Mouse (Mus musculus): Measurements from ENCODE around the gene Dzip1. TPM values are rescaled to one million over a fixed set of nuclear protein-coding genes. Genes with fewer than 3 reads are reported as not detected.

The Dzip1 gene
- 1 to 10 TPM; 4.8 to 6.6 TPM for total RNA-seq (2021)

DNA sequence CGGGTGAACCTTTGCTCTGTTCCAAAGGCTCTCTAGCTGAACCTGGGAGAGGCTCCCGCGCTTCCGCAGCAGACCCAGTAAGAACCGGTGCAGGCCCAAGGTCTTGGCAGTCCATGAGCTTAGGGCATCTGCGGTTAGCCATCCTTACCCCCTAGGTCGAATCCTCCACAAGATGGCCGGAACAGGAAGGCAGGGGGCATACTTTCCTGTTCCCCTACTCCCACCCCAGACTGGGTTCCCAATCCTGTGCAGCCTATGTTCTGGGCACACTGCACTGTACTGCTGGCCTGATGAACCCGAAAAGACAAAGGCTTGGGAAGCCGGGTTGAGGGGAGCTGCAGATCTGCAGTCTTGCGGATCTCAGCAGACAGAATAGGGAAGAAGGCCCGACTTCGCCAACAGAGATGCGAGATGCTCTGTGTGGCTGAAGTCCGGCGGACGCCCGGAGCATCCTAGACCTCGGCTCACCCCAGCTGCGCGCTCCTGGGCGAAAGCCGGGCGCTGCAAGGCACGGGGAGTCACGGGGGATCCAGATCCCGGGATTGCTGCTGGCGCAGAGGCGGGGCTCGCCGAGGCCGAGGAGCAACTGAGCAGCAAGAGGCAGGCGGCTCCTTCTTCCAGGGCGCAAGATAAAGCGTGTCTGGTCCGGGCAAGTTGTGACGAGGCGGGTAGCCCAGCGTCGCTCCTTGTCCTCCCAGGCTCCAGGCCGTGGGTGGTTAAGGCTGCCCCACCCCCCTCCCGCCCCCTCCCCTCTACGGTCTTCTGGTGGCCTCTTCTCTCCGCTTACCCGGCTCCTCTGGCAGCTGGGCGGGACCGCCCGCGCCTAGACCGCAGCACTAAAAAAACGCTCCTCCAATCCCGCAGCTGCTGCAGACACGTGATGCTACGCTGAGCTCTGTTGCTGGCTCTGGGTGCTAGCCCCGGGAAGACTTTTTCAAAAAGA, at the start of gene Dzip1:
Dzip1 (minus strand) TSS at position 788 of the 943 bp plus-strand sequence.
- DNase-seq: peak; percentile 65

DNA sequence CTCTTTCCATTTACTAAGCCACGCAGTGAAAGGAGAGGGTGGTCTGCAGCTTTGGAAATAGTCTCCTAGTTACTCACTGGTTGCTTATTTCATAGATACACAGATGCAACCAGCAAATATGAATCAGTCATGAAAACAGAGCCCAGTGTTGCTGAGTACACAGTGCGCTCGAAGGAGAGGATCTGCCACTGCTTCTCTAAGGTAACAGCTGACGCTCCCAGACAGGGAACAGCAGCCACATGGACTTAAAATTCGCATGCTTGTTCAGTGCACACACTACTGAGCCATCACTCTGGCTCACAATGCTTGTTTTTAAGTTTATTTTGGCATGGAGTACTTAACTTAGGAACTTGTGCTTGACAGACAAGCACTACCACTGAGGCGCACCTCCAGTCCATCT, 47.0 kb upstream of the Dzip1 start:
- DNase-seq: no peak

DNA sequence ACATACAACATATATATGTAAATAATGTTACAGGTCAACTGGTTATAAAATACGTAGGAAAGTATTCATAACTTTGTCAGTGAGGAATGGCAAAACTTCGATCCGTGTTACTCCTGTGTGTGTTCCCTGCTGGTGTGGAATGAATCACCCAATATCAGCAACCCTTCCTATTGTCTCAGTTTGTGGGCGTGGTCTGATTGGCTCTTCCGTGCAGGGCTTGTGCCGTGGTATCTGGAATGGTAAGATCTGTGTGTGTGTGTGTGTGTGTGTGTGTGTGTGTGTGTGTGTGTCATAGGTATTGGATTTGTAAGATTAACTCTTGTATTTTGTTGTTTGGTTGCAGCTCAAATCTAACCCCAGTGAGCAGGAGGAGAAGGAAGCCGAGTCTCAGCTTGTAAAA, 42.4 kb upstream of the Dzip1 start:
- DNase-seq: no peak

DNA sequence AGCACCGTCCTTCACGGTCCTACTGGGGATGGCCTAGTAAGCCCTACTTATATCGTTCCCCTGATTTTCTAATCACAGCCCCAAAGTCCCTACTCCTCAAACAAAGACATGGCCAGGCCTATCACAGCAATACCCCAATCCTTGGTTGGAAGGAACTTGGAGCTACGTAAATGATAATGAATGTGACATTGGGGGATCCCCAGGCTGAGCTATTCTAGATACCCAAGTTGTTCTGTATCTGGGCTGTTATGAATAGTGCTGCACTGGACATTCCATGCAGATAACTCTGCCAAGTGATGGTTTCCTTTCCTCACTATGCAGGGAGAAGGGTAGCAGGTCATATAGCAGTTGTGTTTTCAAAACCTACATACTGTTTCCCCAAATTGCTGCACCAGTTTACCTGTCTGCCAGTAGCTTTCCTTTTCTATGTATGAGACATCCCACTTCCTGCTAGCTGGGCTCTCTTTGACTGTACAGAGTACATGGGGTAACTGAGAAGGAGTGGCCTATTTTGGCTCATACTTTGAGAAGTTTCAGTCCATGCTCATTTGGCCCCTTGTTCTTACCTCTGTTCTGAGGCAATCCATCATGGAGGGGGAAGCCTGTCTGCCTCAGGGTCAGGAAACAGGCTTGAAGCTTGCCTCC, 40.2 kb upstream of the Dzip1 start:
- no peak for DNase-seq

DNA sequence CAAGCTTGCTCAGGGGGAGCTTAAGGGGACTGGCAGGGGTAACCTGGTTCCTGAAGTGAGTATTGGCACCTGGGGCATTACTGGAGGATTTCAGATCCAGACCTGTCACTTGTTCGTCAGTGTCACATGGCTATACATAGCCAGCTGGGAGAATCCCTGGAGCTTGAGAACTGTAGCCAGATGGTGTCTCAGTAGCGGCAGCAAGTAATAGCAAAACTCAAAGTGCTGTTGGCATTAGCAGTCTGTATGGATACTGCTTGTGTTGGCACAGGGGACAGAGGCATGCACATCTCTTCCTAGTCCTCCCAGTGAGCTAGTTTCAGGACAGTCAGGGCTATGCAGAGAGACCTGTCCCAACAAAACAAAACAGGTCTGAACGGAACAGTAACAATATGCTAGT, 32.8 kb upstream of the Dzip1 start:
- DNase-seq: no peak

DNA sequence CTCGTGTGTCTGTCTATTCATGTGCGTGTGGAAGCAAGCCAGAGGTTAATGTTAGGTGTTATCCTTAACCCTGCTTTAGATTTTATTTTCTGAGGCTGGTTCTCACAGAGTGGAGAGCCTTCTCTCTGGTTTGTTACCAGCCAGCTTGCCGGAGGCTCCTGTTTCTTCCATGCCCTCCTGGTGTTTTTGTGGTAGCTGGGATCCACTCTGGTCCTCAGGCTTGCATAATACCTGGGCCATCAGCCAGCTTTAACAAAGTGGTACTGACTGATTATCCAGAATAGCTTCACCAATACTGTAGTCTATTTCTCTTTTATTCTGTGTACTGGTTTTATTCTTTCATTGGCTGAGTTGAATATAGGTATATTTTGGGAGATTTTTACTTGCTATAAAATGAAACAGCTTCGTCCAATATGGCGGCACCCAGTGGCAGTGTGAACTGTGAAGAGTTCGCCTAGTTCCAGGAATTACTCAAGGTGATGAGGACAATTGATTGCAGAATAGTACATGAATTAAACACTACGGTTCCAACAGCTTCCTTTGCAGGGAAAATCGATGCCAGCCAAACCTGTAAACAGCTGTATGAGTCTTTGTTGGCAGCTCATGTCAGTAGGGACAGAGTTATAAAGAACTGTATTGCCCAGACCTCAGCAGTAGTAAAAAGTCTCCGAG, 26.8 kb upstream of the Dzip1 start:
- DNase-seq: no peak

DNA sequence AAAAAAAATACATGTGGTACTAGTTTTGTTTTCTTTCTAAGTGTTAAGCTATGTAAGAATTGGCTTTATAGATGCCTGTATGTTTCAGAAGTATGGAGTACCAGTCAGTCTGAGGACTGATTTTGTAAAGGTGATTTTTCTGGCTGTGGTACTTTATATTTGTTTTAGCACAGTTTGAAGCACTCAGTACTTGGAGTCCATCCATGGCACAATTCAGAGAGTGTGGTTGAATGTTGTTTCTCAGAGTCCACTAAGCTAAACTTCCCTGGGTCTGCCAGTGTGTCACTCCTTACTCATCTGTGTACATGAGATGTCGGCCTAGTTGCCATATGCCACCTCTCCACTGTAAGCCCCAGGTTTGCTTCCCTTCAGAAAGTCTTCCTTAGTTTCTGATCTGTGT, 23.6 kb upstream of the Dzip1 start:
- DNase-seq: no peak

DNA sequence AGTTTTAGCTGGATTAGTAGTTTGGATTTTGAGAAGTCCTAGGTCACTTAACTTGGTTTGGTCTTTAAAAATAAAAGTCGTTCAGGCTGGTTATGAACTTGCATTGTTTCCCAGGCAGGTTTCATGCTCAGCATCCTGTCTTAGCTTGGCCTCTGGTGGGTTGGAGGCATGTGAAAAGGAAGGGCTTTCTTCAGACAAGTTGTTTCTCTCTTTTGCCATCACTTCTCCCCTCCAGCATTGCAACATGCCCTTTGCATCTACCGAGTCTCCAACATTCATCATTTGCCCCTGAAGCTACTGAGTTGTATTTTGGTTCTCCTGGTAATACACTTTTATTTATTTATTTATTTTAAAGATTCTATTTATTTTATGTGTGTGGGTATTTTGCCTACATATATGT, 19.4 kb upstream of the Dzip1 start:
- DNase-seq: no peak

DNA sequence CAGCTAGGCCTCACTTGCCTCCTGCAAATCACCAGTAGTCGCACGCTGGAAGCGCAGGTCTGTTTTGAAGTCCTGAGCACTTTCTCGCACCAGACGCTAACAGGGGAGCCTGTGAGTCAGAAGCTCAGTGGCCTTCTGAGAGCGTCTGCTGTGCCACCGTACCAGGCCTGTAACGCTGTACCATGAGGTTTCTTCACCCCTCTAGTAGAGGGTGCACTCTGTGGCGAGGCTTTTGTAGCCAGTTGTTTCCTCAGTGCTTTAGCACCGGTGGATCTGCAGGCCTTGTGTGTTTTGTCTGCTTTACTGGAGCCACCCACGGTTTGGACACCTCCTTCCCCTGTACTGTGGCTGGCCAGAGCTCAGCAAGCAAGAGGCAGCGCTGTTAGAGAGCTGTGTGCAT, 16.8 kb upstream of the Dzip1 start:
- DNase-seq: no peak

DNA sequence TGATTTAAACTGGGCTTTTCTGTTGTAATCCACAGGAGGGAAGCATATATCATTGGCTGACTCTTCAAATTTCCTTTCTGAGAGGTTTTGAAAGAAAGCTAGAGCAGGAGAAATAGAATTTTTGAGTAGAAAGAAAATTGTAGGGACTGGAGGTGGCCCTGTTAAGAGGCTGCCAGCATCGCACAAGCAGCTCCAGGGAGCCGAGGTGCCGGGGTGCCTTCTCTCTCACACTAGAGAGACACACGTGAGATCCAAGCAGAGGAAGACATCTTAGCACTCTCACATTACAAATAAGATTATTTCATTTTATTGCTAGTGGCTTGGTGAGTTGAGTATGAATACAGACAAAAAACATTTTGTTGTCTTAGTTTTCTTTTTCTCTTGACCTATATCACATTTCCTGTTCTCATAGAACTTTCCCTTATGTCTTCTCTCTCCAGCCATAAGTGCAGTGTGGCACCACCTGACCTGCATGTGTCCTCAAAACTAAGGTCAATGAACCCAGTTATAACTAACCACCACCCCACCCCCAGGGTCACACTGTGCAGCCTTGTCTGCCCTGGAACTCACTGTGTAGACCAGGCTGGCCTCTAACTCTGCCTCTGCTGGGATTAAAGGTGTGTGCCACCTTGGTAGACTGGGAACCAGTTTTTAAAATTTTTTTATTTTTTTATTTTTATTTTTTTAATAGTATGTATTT, 15.7 kb upstream of the Dzip1 start:
- no peak for DNase-seq

DNA sequence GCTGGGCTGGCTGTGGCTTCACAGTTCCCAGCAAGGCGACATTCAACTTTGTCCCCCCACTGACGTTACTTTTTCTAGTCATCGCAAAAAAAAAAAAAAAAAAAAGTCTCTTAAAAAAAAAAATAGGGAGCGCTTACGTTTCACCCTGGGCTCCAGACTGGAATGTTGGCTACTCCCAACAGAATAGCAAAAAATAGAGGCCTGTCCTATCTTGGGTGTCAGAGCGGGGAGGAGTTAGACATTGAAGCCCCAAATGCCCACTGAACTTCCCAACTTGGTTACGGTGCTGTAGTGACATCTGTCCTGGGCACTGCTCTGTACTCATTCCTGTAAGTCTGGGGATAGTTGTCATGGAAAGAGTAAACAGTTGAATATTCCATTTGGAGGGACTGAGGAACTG, 13.3 kb upstream of the Dzip1 start:
- peak; percentile 42 for DNase-seq

DNA sequence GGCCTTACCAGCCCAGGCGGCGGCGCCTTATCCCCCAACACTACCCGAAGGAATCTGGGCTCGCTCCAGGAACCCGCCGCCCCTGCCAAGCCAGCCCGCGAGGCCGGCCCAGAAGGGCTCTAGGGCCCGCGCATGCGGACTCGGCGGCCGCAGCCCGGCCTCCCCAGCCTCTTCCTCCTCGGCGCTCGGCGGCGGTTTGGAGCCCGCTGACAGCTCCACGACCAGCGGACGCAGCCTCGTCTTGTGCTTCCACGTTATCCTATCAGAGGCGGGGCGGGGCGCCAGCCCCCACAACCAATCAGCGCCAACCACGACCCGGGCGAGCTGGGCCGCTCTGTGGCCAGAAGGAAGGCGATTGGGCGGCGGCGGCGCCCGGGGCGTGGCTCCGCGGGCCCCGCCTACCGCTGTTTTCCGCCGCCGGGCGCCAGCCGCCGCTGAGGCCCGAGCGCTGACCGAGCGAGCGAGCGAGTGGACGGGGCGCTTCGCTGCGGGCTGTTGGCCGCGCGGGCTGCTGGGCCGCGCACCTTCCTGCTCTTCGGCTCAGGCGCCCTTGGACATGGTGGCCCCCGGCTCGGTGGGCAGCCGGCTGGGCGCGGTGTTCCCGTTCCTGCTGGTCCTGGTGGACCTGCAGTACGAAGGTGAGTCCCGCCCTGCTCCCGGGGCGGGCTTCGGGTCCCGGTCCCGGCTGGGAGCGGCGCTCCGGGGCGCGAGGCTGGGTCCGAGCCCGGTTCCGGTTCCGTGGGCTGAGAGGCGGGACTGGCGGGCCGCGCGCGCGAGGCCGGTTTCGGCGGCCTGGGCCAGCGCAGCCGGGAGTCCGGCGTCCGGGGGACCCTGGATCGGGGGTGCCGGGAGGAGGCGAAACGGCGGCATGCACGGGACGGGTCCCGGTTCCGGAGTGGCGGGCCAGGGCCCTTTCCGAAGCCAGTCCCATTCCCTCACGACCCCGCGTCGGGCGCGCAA, 12.6 kb upstream of the Dzip1 start, which contains the start of gene Dnajc3:
Dnajc3 (plus strand) TSS at position 444 of the 960 bp plus-strand sequence.
- peak; percentile 100 for DNase-seq

DNA sequence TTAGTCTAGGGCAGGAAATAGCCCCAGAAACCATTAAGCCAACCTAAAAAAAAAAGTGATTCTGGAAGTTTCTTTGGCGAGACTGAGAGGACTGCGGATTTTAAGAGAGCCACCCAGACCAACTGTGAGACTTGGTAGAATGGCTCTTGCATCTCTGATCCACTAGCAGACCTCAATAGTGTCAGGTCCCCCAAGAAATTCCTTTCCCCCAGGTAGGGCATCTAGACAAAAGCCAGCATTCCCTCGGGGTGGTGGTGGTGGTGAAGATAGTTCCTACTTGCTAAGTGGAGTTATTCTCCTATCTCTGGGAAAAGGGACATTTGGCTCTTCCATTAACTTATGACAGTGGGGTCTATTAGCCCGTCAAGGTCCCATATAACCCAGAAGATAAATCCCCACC, 11.7 kb upstream of the Dzip1 start:
- DNase-seq: no peak

DNA sequence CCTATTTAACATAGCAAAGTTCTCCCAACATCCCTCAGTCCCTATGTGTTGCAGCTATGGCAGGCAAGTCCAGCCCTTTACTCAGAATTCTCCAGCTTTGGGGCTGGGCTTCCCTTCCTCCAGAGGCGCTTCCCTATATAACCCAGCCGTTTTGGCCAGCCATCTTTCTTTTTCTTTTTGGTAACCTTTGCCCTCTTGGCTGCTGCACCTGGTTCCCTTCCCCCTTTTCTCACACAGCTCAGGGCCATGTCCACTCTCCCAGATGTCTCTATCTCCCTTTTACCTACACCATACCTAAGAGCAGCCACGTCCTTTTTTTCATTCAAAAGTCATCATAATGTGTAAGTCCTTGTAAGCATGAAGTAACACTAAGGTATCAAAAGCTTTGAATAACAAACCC, 11.0 kb upstream of the Dzip1 start:
- no peak for DNase-seq

DNA sequence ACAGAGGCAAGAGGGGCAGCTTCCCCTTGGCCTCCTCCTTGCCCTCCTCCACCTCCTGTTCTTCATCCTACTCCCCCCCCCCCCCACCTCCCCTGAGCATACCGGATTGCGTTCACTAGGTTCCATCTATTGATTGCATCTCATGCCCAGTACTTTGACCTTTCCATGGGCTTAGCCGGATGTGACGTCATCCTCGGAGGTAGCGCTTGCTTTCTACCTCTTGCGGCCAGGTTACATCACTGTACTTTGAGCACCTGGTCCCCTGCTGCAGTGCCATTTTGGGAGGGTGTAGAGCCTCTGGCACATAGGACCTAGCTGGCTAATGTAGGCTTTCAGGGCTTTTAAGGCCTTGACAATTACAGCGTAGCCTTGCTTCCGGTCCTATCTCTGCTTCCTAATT, 9.4 kb upstream of the Dzip1 start:
- no peak for DNase-seq

DNA sequence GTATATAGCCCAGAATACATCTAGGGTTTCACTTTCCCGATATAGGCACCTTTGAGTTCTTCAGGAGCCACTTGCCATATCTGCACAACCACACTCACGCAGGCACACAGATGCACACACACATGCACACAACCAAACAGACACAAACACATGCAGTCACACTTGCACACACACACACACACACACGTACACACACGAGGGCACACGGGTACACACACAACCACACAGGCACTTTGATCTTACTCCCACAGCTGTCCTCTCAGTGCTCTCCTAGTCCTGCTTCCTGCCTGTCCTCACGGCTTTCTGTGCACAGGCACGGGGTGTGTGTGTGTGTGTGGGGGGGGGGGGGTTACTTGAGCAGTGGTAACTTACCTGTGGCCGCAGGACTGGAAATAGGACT, 7.7 kb upstream of the Dzip1 start:
- DNase-seq: no peak

DNA sequence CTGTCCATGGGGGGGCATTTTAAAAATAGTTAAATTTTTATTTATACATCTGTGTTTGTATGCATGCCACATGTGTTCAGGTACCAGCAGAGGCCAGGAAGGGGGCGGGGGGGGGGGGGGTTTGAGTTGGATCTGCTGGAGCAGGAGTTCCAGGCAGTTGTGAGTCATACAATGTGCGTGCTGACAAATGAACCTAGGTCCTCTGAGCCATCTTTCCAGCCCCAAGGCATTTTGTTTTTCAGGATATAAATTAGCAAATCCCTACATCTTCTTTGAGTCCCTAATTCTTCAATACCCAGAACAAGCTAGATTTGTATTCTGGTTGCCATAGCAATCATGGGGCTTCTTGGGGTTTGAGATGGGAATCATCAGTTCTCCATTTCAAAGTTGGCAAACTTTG, 5.9 kb upstream of the Dzip1 start:
- DNase-seq: no peak

DNA sequence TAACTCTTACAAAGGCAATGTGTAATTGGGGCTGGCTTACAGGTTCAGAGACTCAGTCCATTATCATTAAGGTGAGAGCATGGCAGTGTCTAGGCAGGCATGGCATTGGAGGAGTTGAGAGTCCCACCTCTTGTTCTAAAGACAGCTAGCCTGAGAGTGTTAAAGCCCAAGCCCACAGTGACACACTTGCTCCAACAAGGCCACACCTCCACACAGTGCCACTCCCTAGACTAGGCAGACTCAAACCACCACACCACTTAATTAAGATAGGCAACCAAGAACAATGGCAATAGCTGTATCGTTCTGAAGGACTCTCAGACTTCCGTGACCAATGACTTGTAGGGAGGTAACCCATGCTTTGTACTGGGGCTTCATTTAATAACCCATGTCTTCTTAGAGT, 5.5 kb upstream of the Dzip1 start:
- no peak for DNase-seq

DNA sequence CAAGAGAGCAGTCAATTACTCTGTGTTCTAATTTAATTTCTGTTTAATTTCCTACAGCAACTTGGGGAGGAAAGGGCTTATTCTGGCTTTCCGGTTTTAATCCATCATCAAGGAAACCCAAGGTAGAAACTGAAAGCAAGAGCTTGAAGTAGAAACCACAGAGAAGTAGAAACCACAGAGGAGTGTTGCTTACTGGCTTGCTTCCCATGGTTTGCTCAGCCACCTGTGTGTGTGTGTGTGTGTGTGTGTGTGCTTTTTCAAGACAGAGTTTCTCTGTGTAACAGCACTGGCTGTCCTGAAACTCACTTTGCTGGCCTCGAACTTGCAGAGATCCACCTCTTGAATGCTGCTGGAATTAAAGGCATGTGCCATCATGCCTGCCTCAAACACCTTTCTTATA, 4.5 kb upstream of the Dzip1 start:
- DNase-seq: no peak

DNA sequence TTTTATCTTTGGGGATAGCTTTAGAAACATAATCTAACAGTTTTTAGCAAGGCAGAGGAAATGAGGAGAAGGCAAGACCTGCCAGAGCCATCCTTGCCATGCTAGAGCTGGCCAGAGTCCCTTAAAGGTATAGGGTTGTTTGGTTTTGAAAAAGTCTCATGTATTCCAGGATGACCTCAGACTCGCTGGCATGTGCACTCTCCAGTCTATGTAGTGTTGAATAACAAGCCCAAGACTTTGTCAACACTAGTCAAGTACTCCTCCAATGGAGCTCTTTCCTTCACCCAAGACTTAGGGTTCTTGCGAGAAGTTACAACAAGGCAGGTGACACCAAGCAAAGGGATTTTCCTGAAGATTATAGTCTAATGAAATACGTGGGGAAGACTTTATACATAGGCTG, 3.3 kb upstream of the Dzip1 start:
- DNase-seq: no peak

DNA sequence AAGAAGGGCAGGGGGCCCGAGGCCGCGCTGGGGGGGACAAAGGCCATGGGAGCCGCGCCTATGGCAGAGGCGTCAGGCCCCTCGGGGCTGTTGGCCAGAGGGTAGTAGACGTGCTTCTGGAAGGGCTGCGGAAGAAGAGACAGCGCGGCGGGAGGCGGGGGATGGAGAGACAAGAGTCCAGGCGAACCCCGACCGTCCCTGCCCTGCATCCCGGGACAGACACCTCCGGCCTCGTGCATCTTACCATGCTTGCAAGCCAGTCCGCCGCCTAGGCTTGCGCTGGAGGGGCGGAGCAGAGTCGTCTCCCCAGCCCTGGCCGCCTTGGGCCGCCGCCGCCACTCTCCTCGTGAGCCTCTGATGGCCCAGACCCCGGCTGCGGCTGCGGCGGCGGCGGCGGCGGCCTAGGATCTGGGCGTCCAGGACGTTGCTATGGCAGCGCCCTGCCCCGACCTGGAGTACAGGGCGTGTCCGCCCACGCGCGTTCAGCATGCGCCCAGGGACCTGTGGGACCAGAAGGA, 2.5 kb downstream of the Dzip1 start:
- DNase-seq: peak; percentile 38

All from heart, postnatal 4 days (tissue).